Mouse (Mus musculus) liver, postnatal 0 days (tissue): Measurements from ENCODE around the gene Gm3127. TPM values are rescaled to one million over a fixed set of nuclear protein-coding genes. Genes with fewer than 3 reads are reported as not detected.
"Not testable (repeated sequence)": the region's sequence is repeated elsewhere in the genome, so short reads cannot be mapped to it uniquely, and the experiment has no call there.

Source experiments
- ATAC-seq: fragments of 200-750 bp; cut with Nextera tagmentation; 2 replicates; pipeline ENCODE4 v1.8.0; 2017; ENCODE audit warnings: mild to moderate bottlenecking, moderate library complexity
- DNase-seq: peaks from one replicate; pipeline ENCODE4 v3.0.0-alpha.2; 2016
- H3K27ac ChIP-seq: fragments of 300-500 bp; sonication (generic); 2 replicates; pipeline ENCODE4 v1.5.1; 2014; ENCODE audit warnings: antibody characterized with exemption, moderate library complexity, mild to moderate bottlenecking, low read depth
- H3K27me3 ChIP-seq: fragments of 300-500 bp; sonication (generic); 2 replicates; pipeline ENCODE4 v1.6.1; 2014; ENCODE audit warnings: low read length, control low read depth, mixed read lengths; ENCODE audit not compliant: insufficient read depth
- H3K36me3 ChIP-seq: fragments of 300-500 bp; sonication (generic); replicated peaks from 2 replicates; pipeline ENCODE4 v1.6.1; 2014; ENCODE audit warnings: mild to moderate bottlenecking, control low read depth, low read length, moderate library complexity, mixed read lengths; ENCODE audit not compliant: insufficient read depth
- H3K4me1 ChIP-seq: fragments of 300-500 bp; sonication (generic); 2 replicates; pipeline ENCODE4 v1.6.1; 2014; ENCODE audit warnings: antibody characterized with exemption, mild to moderate bottlenecking, control low read depth; ENCODE audit not compliant: insufficient read depth
- H3K4me2 ChIP-seq: fragments of 300-500 bp; sonication (generic); 2 replicates; pipeline ENCODE4 v1.6.1; 2014; ENCODE audit warnings: low read depth, mild to moderate bottlenecking, low read length, moderate library complexity, mixed read lengths
- H3K4me3 ChIP-seq: fragments of 300-500 bp; sonication (generic); 2 replicates; pipeline ENCODE4 v1.5.1; 2014; ENCODE audit warnings: low read depth, low read length
- H3K9ac ChIP-seq: fragments of 300-500 bp; sonication (generic); replicated peaks from 2 replicates; pipeline ENCODE4 v1.6.1; 2014; ENCODE audit warnings: mild to moderate bottlenecking, moderate library complexity
- H3K9me3 ChIP-seq: fragments of 300-500 bp; sonication (generic); 2 replicates; pipeline ENCODE4 v1.6.1; 2016; ENCODE audit warnings: mild to moderate bottlenecking, control low read depth, low read length, mixed read lengths
- CTCF ChIP-seq: sonication (generic); IDR thresholded peaks from 2 replicates; pipeline ENCODE4 v1.5.1; 2016; ENCODE audit warnings: antibody characterized with exemption, low read depth
- WGBS: fragments of 180-500 bp; shearing (Covaris S2); extraction: QIAGEN DNeasy Blood & Tissue Kit; methylation state at CpG from one replicate; pipeline ENCODE4 v1.1.7; 2014; ENCODE audit not compliant: insufficient replicate concordance; 5-methylcytosine and 5-hydroxymethylcytosine counted together
- polyA plus RNA-seq: library from polyadenylated mRNA; unstranded; fragments of >200 nt; fragmentation: Nextera tagmentation; extraction: Ambion mirVana; gene quantifications from 2 replicates; pipeline ENCODE4 v1.2.1, GENCODE M21; 2015

Gm3127 gene
- not detected in 2 replicates for polyA plus RNA-seq

DNA sequence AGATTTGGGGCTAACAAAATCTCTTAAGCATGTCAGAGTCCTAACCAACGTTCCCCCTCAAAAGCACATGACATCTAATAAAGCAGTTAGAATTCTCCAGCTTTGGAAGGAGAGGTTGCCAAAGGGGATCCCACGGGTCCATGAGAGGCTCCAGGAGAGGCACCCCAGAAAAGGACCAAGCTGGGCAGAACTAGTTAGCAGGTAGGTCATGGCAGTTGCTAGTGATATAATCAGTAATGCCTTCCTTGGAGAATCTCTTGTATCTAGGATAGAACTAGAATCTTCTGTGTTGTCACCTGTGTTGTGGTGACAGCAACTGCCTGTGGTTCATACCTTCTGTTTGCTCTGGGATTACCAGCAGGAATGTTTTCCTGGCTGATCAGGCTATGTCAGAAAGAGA is at the start of gene Gm3127:
TSS of gene Gm3127 (plus strand) at position 301 of the 400 bp plus-strand sequence.
- H3K4me3 ChIP-seq, H3K9me3 ChIP-seq, DNase-seq, H3K9ac ChIP-seq, H3K36me3 ChIP-seq, ATAC-seq, H3K4me2 ChIP-seq, H3K27me3 ChIP-seq, H3K27ac ChIP-seq, H3K4me1 ChIP-seq: not testable (repeated sequence)
- WGBS, result no CpG with 5 or more reads among the region's 2 CpGs

DNA sequence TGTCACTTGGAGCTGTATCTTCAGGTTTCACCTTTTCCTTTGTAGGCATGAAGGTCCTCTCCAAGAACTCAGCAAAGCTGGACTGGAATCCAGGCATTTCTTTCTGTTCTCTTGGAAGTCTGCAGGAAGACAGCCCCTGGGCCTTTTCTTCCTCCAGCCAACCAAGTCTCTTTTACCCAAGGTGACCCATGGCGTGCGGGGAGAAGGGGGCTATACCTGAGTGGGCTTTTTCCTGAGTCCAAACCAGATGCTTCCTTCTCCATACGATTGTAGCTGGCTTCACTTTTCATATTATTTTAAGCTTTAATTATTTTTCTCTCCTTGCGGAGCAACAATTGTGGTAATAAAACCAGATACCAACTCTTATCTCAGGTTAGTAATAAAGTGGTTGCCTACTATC is 23.2 kb upstream of the Gm3127 start:
- H3K36me3 ChIP-seq, H3K27me3 ChIP-seq, H3K9ac ChIP-seq, H3K4me2 ChIP-seq, H3K9me3 ChIP-seq, ATAC-seq, H3K27ac ChIP-seq, H3K4me1 ChIP-seq, DNase-seq, H3K4me3 ChIP-seq: not testable (repeated sequence)
- WGBS, result 83% methylated on average over 4 of the region's 4 CpGs

DNA sequence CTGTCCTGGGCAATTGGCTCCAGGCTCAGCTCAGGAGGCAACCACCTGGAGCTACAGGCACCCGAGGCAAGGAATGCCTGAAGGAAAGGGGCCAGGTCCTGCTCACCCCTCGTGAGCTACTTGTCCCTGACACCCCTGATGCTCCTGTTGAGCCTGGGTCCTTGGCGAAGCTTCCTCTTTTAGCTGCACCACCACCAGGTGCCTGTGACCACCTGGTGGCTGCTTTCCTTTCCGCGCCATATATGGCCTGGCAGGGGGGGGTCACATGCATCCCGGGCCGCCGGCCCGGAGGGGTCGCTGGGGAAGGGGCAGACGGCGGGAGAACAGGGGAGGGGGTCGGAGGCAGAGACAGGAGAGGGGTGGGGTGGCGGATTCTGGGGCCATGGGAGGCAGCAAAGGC is 17.2 kb downstream of the Gm3127 start:
- not testable (repeated sequence) for H3K9me3 ChIP-seq, H3K4me2 ChIP-seq, H3K9ac ChIP-seq, H3K27me3 ChIP-seq, H3K4me1 ChIP-seq, H3K4me3 ChIP-seq, H3K27ac ChIP-seq, ATAC-seq, H3K36me3 ChIP-seq
- DNase-seq, result peak; percentile 8
- WGBS, result 2% methylated on average over 12 of the region's 14 CpGs

DNA sequence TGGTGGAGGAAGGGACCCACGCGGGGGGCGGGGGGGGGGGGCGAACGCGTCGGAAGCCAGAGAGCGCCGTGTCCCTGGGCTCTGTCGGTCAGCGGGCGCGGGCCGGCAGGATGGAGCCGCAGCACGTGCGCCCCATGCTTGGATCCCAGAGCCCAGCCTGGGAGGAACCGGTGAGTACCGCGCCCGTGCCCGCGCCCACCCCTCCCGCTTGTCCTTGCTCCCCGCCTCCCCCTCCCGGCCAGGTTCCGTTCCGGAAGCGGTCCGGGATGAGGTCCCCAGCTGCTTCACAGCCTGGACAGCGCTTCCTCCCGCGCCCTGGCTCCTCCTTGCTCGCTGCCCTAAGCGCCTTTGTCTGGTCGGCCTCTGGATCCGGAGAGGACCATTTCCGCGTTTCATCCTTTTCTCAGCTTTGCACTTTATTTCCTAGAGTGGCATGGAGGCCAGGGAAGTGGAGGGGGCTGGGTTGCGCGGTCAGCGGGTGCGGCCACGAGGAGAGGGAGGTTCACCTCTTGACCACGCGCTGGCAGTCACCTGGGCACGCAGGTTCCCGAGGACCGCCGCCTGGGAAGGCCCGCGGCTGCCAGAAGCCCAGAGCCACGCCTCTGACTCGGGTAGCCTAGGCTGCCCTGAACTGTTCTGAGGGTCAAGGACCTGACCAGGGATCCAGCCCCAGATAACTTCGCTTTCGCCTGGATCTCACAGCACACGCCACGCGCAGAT is 17.8 kb downstream of the Gm3127 start, which contains the start of gene Gm2974:
TSS of gene Gm2974 (plus strand) at position 86 of the 720 bp plus-strand sequence.
- H3K4me1 ChIP-seq, H3K27ac ChIP-seq, H3K36me3 ChIP-seq, ATAC-seq, H3K27me3 ChIP-seq, H3K4me3 ChIP-seq, H3K9ac ChIP-seq, H3K9me3 ChIP-seq, H3K4me2 ChIP-seq, DNase-seq: not testable (repeated sequence)
- WGBS, result 14% methylated on average over 22 of the region's 59 CpGs

DNA sequence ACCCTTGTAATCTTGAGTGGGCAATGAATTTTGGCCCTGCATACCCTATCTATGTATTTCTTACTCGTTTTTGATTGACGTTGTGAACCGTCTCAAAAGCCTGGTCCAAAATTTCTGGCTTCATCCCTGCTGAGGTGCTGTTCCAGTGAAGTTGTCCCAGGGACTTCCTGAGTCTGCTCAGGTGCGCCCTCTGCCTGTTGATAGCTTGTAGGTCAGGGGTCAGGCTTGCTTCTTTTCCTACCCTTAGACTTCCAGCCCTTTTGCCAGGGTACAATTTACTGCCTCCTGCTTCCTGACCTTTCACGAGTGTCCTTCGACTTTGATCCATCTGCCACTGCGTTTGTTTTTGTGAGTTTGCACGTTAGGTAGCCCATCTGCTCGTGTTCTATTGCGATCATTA is 18.5 kb downstream of the Gm3127 start:
- H3K4me1 ChIP-seq, H3K9me3 ChIP-seq, H3K27me3 ChIP-seq, H3K27ac ChIP-seq, H3K4me2 ChIP-seq, H3K9ac ChIP-seq, ATAC-seq, H3K36me3 ChIP-seq, DNase-seq, H3K4me3 ChIP-seq: not testable (repeated sequence)
- 0 out of 2 replicates have a peak, but pooled peaks have one; percentile 6 for TF ChIP-seq CTCF
- WGBS, result 34% methylated on average over 4 of the region's 10 CpGs

Other genes starting within 250 kb of the Gm3127 start
- gene Gm3029, start 233.3 kb upstream of the Gm3127 start, polyA plus RNA-seq, result not detected in 2 replicates
- gene Gm3095, start 201.5 kb upstream of the Gm3127 start, polyA plus RNA-seq, result not detected in 2 replicates
- gene Gm3099, start 166.6 kb upstream of the Gm3127 start, polyA plus RNA-seq, result not detected in 2 replicates
- gene Gm5796, start 141.1 kb upstream of the Gm3127 start, polyA plus RNA-seq, result not detected in 2 replicates
- not detected in 2 replicates for gene Gm3115, start 80.9 kb upstream of the Gm3127 start, polyA plus RNA-seq
- not detected in 2 replicates for gene Gm8108, start 54.5 kb upstream of the Gm3127 start, polyA plus RNA-seq
- not detected in 2 replicates for gene Gm2974, start 17.5 kb downstream of the Gm3127 start, polyA plus RNA-seq
- gene Gm3138, start 84.6 kb downstream of the Gm3127 start, polyA plus RNA-seq, result not detected in 2 replicates
- gene Gm3149, start 152.3 kb downstream of the Gm3127 start, polyA plus RNA-seq, result not detected in 2 replicates
- gene 2610042L04Rik, start 169.7 kb downstream of the Gm3127 start, polyA plus RNA-seq, result not detected in 2 replicates
- not detected in 2 replicates for gene Gm3159, start 232.5 kb downstream of the Gm3127 start, polyA plus RNA-seq